Mouse (Mus musculus): Measurements from ENCODE around the gene Rpl38. TPM values are rescaled to one million over a fixed set of nuclear protein-coding genes. Genes with fewer than 3 reads are reported as not detected.

Gene Rpl38
- polyA plus RNA-seq, 1 experiment = 130 TPM

GRCm38 (mm10) chr11:114720535-114720934, 52.2 kb downstream of the Rpl38 start:
- H3K4me3 ChIP-seq (ENCODE audit: low read depth, low read length) = no peak overlapping the region
- peaks cover 6% of the 10 kb centered on the region for H3K36me3 ChIP-seq (ENCODE audit: control insufficient read depth, insufficient read depth, low read length)

More at GRCm38 (mm10) chr11:114720535-114720934, 52.2 kb downstream of the Rpl38 start:
- Histone ChIP-seq H3K4me1 (ENCODE audit: control insufficient read depth, insufficient read depth, insufficient read length, low read length) (no peaks in the 10 kb centered on the region), H3K27me3 (ENCODE audit: control insufficient read depth, insufficient read depth, low read length) (no peaks in the 10 kb centered on the region), H3K27ac (ENCODE audit: insufficient read depth, low read depth, low read length) (no peak overlapping the region)
- TF ChIP-seq CTCF (IDR thresholded peaks at IDR 0.05; ENCODE audit: extremely low read depth, insufficient read length, insufficient replicate concordance, low read depth, low read length) (no peak), POLR2A (IDR thresholded peaks at IDR 0.05; ENCODE audit: low read depth, low read length) (no peak)
- 89% methylated on average over 10 of the region's 10 CpGs for WGBS

Other genes starting within 250 kb of the Rpl38 start
- 63.4 and 130 TPM in 2 replicates for gene Ttyh2, start 6.9 kb downstream of the Rpl38 start, polyA plus RNA-seq (2012; rRNA removed)
- 0.30 and 0.56 TPM in 2 replicates for gene Dnaic2, start 58.9 kb downstream of the Rpl38 start, polyA plus RNA-seq (2012; rRNA removed)
- 1.7 and 2.0 TPM in 2 replicates for gene Kif19a, start 96.9 kb downstream of the Rpl38 start, polyA plus RNA-seq (2012; rRNA removed)
- 0.44 and 0.52 TPM in 2 replicates for gene Btbd17, start 127.4 kb downstream of the Rpl38 start, polyA plus RNA-seq (2012; rRNA removed)
- 0.10 TPM in 1 of 2 replicates, not detected in the other for gene Gpr142, start 130.4 kb downstream of the Rpl38 start, polyA plus RNA-seq (2012; rRNA removed)
- 4.4 TPM in 2 replicates for gene Gprc5c, start 182.6 kb downstream of the Rpl38 start, polyA plus RNA-seq (2012; rRNA removed)
- 0.76 and 0.91 TPM in 2 replicates for gene Cd300a, start 221.5 kb downstream of the Rpl38 start, polyA plus RNA-seq (2012; rRNA removed)

Data from small intestine, adult 2 months (tissue).